Mouse (Mus musculus) neural tube, embryonic 12.5 days (tissue): ENCODE data around the gene Adam12. TPM values are rescaled to one million over a fixed set of nuclear protein-coding genes. Genes with fewer than 3 reads are reported as not detected.
A peak's percentile ranks its signal among the peaks of the same experiment; 100 is the strongest.

Experiments
- ATAC-seq: fragments of 200-750 bp; cut with Nextera tagmentation; 2 replicates; pipeline ENCODE4 v1.8.0; 2017; ENCODE audit warnings: low read depth, mild to moderate bottlenecking, moderate TSS enrichment, moderate library complexity; ENCODE audit not compliant: low FRiP score
- H3K27ac ChIP-seq: fragments of 300-500 bp; sonication (generic); 2 replicates; pipeline ENCODE4 v1.5.1; 2016
- H3K27me3 ChIP-seq: fragments of 300-500 bp; sonication (generic); replicated peaks from 2 replicates; pipeline ENCODE4 v1.6.1; 2016; ENCODE audit warnings: mild to moderate bottlenecking
- H3K36me3 ChIP-seq: fragments of 300-500 bp; sonication (generic); 2 replicates; pipeline ENCODE4 v1.6.1; 2016; ENCODE audit warnings: mild to moderate bottlenecking
- H3K4me1 ChIP-seq: fragments of 300-500 bp; sonication (generic); 2 replicates; pipeline ENCODE4 v1.6.1; 2016
- H3K4me2 ChIP-seq: fragments of 300-500 bp; sonication (generic); replicated peaks from 2 replicates; pipeline ENCODE4 v1.6.1; 2016; ENCODE audit warnings: mild to moderate bottlenecking
- H3K4me3 ChIP-seq: fragments of 300-500 bp; sonication (generic); 2 replicates; pipeline ENCODE4 v1.5.1; 2016
- H3K9ac ChIP-seq: fragments of 300-500 bp; sonication (generic); 2 replicates; pipeline ENCODE4 v1.6.1; 2016; ENCODE audit warnings: mild to moderate bottlenecking
- H3K9me3 ChIP-seq: fragments of 300-500 bp; sonication (generic); 2 replicates; pipeline ENCODE4 v1.6.1; 2016; ENCODE audit warnings: mild to moderate bottlenecking
- WGBS: fragments of 180-500 bp; shearing (Covaris S2); methylation state at CpG from one replicate; pipeline ENCODE4 v1.1.7; 2016; 5-methylcytosine and 5-hydroxymethylcytosine counted together
- polyA plus RNA-seq: library from polyadenylated mRNA; unstranded; fragments of >200 nt; fragmentation: Nextera tagmentation; extraction: Ambion mirVana; gene quantifications from 2 replicates; pipeline ENCODE4 v1.2.1, GENCODE M21; 2016

Gene Adam12
- polyA plus RNA-seq, 1 experiment from 2014 or later, result 3.9 TPM

DNA sequence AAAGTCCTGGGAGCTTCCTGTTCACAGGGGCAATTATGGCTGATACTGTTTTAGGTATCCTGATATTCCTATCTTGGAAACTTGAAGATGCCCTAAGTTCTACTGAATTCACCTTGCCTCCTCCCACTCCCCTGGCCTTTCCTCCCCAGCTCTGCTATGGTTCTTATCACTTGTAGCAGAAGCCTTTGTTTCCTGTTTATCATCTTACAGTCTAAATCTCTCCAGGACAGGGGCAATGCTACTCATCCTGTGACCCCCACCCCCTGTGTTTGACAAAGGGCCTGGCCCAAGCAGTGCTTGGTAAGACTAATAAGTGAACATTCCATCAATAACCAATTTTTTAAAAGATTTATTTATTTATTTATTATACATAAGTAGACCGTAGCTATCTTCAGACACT, 8.6 kb upstream of the Adam12 start:
- no peaks in the 10 kb centered on the region for H3K36me3 ChIP-seq
- H3K27me3 ChIP-seq, result no peaks in the 10 kb centered on the region
- no peaks in the 10 kb centered on the region for H3K9me3 ChIP-seq
- ATAC-seq, result no peak
- H3K4me1 ChIP-seq, result no peaks in the 10 kb centered on the region
- no peak overlapping the region for H3K4me3 ChIP-seq
- H3K27ac ChIP-seq, result no peak overlapping the region
- WGBS, result 89% methylated on average over 1 of the region's 1 CpGs
- no peak overlapping the region for H3K4me2 ChIP-seq
- no peak overlapping the region for H3K9ac ChIP-seq

DNA sequence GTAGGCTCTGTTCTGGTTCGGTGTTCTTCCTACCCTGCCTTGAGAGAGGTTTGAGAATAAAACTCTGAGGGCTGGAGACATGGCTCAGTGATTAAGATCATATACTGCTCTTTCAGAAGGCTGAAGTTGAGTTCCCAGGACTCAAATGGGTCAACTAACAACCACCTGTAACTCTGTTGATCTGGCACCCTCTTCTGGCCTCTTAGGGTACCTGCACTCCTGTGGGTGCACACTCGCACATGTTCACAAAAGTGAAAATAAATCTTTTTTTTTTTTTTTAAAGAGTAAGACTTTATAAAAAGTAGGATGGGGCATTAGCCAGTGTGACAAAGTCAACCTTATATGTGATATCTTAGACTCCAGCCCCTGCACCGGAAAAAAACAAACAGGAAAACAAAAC, 6.9 kb upstream of the Adam12 start:
- no peak for ATAC-seq
- no peak overlapping the region for H3K9ac ChIP-seq
- no peak overlapping the region for H3K4me3 ChIP-seq
- H3K36me3 ChIP-seq, result no peaks in the 10 kb centered on the region
- H3K9me3 ChIP-seq, result no peaks in the 10 kb centered on the region
- H3K4me1 ChIP-seq, result no peaks in the 10 kb centered on the region
- no peak overlapping the region for H3K4me2 ChIP-seq
- H3K27ac ChIP-seq, result no peak overlapping the region
- H3K27me3 ChIP-seq, result no peaks in the 10 kb centered on the region
- WGBS, result 98% methylated on average over 3 of the region's 3 CpGs

DNA sequence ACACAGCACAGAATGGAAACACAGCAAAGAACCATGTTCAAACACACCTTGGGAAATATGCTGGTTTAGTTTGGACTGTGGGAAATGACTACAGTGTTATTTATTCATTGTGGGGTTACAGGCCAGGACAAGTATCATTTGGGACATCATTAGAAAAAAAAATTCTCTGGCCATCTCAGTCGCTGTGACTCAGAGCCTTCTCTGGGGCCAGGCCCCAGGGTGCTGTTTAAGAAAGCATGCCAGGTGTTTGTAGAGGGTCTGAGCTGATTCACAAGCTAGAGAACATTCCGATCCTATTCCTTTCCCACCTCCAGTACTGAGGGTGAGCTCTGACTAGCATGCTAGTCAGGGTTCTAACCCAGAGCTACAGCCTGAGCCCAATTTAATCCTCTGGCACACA, 5.4 kb upstream of the Adam12 start:
- Histone ChIP-seq H3K4me3 (no peak overlapping the region), H3K27ac (no peak overlapping the region), H3K4me2 (no peak overlapping the region), H3K9me3 (no peaks in the 10 kb centered on the region), H3K4me1 (no peaks in the 10 kb centered on the region), H3K36me3 (no peaks in the 10 kb centered on the region), H3K27me3 (no peaks in the 10 kb centered on the region), H3K9ac (no peak overlapping the region)
- ATAC-seq, result no peak
- 71% methylated on average over 2 of the region's 2 CpGs for WGBS

DNA sequence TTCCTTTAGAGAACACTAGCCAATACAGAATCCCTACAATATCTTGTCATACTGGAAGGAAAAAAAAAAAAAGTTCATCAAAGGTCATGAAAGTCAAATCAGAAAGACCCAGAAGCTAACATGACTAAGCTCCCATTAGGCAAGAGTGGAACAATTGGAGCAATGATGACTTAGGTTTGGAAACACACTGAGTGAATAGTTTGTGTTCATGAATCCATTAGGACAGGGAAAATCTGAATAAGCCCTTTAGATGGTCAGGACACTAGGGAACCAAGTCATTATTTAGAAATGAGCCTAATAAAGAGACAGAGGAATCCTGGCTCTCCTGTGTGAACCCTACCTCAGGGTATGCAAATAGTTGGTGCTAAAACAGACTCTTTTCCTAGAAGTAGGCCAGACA, 4.8 kb upstream of the Adam12 start:
- Histone ChIP-seq H3K36me3 (no peaks in the 10 kb centered on the region), H3K27ac (no peak overlapping the region), H3K4me2 (no peak overlapping the region), H3K4me3 (no peak overlapping the region), H3K4me1 (0 out of 2 replicates have a peak, but pooled peaks cover 4% of the 10 kb centered on the region), H3K27me3 (no peaks in the 10 kb centered on the region), H3K9ac (no peak overlapping the region), H3K9me3 (no peaks in the 10 kb centered on the region)
- ATAC-seq, result no peak

DNA sequence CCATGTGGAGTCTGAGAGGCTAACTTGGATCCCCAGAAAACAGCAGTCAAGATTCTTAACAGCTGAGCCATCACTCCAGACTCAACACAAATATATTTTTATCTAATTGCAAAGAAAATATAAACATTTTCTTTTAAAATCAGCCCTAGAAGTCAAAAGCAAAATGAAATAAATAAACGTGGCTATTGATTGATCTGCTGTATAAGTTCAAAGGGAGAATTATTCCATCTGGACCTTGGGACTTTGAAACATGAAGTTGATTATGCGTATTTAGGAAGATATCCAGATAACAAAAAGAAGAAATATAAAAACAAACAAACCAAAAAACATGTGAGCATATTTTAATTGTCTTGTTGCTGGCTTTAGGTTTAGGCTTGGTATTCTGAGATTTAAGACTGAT, 3.6 kb upstream of the Adam12 start:
- H3K4me2 ChIP-seq, result no peak overlapping the region
- WGBS, result 89% methylated on average over 2 of the region's 2 CpGs
- no peak overlapping the region for H3K27ac ChIP-seq
- no peak overlapping the region for H3K9ac ChIP-seq
- H3K4me3 ChIP-seq, result no peak overlapping the region
- H3K9me3 ChIP-seq, result no peaks in the 10 kb centered on the region
- H3K4me1 ChIP-seq, result 0 out of 2 replicates have a peak, but pooled peaks cover 5% of the 10 kb centered on the region
- H3K36me3 ChIP-seq, result no peaks in the 10 kb centered on the region
- no peak for ATAC-seq
- H3K27me3 ChIP-seq, result no peaks in the 10 kb centered on the region

DNA sequence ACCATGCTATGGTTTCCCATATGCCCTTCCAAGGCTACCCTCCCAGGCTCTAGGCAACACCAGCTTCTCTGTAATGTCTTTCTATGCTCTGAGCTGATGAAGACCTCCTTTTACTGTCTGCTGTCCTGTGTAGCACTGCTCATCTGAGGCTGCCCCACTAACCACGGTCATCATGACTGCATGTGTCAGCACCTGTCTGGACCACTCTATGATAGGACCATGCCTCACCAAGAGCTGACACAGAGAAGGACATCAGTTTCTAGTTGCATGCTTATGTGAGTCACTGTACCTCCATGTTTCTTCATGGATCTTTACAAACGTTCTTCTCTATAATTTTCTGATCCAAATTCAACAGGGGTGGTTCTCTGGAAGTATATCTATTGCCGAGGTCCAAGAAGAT, 1.2 kb downstream of the Adam12 start:
- peaks cover 12% of the 10 kb centered on the region; the same call in 1 of the 2 replicates for H3K4me1 ChIP-seq
- no peak for ATAC-seq
- 83% methylated on average over 3 of the region's 3 CpGs for WGBS

DNA sequence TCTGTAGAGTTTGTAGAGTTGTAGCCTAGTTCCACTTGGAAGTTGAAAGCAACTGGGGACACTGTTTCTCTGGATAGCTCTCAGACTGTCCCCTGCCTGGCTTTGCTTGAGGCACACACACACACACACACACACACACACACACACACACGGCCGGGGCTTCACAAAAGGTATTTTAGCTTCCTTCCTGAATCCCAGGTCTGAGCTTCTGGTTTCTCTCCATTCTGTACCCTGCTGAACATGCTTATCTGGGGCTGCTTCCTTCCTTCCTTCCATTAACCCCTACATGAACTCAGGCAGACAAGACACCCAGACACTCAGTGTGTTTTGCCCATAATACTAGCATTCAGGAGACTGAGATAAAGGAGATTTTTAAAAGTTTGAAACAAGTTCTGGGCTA, 2.0 kb downstream of the Adam12 start:
- H3K36me3 ChIP-seq, result no peaks in the 10 kb centered on the region
- no peak overlapping the region for H3K4me3 ChIP-seq
- no peak overlapping the region for H3K27ac ChIP-seq
- no peak for ATAC-seq
- peaks cover 11% of the 10 kb centered on the region for H3K27me3 ChIP-seq
- no peak overlapping the region for H3K9ac ChIP-seq
- WGBS, result 79% methylated on average over 2 of the region's 2 CpGs
- peaks cover 12% of the 10 kb centered on the region; the same call in 1 of the 2 replicates for H3K4me1 ChIP-seq
- H3K4me2 ChIP-seq, result no peak overlapping the region
- no peaks in the 10 kb centered on the region for H3K9me3 ChIP-seq

More for the DNA sequence above, 1.2 kb downstream of the Adam12 start:
- H3K36me3 ChIP-seq, result no peaks in the 10 kb centered on the region
- no peak overlapping the region for H3K4me2 ChIP-seq
- no peak overlapping the region for H3K27ac ChIP-seq
- no peaks in the 10 kb centered on the region for H3K9me3 ChIP-seq
- H3K9ac ChIP-seq, result no peak overlapping the region
- peaks cover 6% of the 10 kb centered on the region for H3K27me3 ChIP-seq
- H3K4me3 ChIP-seq, result no peak overlapping the region

DNA sequence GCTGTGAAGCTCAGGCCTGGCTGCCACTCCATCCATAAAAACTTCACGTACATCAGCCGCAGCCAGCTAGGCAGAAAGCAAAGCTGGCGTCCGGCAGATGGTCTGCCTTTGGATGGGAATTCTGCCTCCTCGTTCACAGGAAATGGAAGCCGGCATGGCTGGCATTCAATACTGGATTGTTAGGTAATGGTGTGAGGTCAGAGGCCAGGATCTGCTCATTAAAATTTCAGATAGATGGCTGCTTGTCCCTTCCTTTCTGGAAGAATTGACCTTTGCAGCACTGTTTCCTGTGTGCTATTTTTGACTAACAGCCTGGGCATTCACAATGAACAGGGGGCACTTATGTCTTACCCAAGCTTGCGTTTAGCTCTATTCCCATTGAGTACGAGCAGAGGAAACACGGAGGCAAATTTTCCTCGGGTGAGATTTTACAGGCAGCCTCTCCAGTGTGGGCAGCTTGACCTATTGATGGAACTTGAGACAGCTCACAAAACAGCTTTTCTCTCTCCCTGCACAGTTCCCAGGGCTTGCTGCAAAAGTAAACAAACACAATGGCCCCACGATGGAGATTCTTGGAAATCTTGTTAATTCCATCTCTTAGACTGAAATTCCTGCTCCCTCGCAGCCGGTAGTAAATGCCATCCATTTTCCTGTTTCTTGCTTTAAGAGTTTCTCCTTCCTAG, 4.0 kb downstream of the Adam12 start:
- Histone ChIP-seq H3K27me3 (peaks cover 11% of the 10 kb centered on the region), H3K36me3 (no peaks in the 10 kb centered on the region), H3K4me1 (peaks cover 21% of the 10 kb centered on the region), H3K9me3 (no peaks in the 10 kb centered on the region), H3K27ac (no peak overlapping the region), H3K4me2 (no peak overlapping the region), H3K9ac (no peak overlapping the region), H3K4me3 (no peak overlapping the region)
- 21% methylated on average over 13 of the region's 13 CpGs for WGBS
- no peak for ATAC-seq

DNA sequence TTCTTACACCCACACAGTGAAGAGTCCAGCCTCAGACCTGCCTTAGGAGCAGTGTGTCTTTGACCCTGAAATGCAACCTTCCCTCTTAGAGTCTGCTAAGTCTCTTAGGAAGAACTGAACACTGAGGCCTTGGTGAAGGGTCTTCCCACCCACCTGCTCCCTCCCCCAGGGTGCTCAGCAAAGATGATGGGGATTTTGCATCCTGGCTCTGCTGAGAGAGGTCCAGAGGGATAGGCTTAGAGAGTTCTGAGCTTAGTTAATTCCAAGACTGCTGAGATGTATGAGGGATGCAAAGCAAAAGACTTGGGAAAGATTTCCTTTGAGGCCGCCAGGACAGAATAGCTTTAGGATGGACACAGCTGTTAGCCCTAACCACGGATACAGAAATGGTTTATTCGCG, 4.8 kb downstream of the Adam12 start:
- Histone ChIP-seq H3K4me3 (no peak overlapping the region), H3K9ac (no peak overlapping the region), H3K9me3 (no peaks in the 10 kb centered on the region), H3K27ac (no peak overlapping the region), H3K36me3 (no peaks in the 10 kb centered on the region), H3K27me3 (peaks cover 11% of the 10 kb centered on the region), H3K4me2 (no peak overlapping the region), H3K4me1 (peaks cover 21% of the 10 kb centered on the region)
- 76% methylated on average over 4 of the region's 4 CpGs for WGBS
- ATAC-seq, result no peak

DNA sequence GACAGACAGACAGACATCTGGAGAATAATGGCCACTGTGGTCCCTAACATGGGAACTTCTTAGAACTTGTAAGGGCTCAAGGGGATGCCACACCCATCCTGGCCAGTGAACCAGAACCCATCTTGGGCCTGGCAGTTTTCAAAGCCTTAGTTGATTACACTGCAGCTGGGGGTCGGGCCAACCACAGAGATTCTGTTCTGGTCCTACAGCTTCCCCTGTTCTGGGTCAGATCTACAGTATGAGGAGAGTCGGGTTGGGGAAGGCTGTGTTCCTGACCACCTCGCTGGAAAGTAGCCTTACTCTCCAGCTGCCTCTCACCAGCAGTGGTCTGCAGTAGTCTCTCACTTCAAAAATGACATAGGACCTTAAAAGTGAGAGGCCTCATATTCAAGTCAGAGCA, 5.7 kb downstream of the Adam12 start:
- Histone ChIP-seq H3K9ac (no peak overlapping the region), H3K4me1 (peaks cover 16% of the 10 kb centered on the region), H3K27me3 (peaks cover 11% of the 10 kb centered on the region), H3K36me3 (no peaks in the 10 kb centered on the region), H3K27ac (no peak overlapping the region), H3K9me3 (no peaks in the 10 kb centered on the region), H3K4me2 (no peak overlapping the region), H3K4me3 (no peak overlapping the region)
- no peak for ATAC-seq
- 77% methylated on average over 3 of the region's 3 CpGs for WGBS

DNA sequence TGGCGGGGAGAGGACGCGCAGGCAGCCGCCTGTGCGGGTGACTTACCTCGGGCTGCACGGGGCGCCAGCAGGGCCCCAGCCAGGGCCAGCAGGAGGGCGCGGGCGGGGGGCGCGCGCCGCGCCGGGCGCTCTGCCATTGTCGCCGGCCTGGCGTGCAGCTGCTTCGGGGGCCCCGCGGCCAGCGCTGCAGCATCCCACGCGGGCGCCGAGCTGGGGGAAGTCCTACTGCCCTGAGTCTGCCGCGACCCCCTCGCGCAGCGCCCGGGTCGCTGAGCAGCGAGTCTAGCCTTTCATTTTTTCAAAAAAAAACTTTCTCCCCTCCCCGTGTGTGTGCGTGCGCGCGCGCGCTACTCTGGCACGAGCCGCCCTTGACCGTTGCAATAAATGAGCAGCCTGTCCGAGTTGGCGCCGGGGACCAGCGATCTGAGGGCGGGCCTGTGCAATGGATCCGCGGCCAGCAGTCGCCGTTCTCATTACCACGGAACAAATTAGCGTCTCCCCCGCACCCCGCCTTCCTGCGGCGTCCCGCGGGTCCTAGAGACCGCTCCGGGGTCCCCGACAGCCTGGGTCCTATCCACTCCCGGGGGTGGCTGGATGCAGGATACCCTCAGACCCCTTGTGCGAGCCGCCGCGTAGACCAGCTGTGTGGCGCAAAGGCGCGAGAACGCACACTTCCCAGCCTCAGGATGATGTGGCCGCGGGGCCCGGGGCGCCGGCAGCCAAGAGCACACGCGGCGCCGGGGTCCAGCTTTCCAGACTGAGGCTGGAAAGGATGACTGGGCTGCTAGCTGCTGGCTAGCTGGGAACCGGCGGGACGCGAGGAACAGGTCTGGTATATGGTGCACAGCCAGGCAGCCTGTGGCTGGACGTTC, 7.0 kb downstream of the Adam12 start:
- H3K36me3 ChIP-seq, result no peaks in the 10 kb centered on the region
- ATAC-seq, result peak; percentile 69
- H3K27me3 ChIP-seq, result peaks cover 11% of the 10 kb centered on the region
- H3K4me2 ChIP-seq, result peak overlapping the region; percentile 99
- peak overlapping the region; percentile 61 for H3K9ac ChIP-seq
- H3K4me1 ChIP-seq, result peaks cover 16% of the 10 kb centered on the region
- H3K9me3 ChIP-seq, result no peaks in the 10 kb centered on the region
- H3K4me3 ChIP-seq, result peak overlapping the region; percentile 63
- under 1% methylated on average over 89 of the region's 90 CpGs for WGBS
- H3K27ac ChIP-seq, result no peak overlapping the region

DNA sequence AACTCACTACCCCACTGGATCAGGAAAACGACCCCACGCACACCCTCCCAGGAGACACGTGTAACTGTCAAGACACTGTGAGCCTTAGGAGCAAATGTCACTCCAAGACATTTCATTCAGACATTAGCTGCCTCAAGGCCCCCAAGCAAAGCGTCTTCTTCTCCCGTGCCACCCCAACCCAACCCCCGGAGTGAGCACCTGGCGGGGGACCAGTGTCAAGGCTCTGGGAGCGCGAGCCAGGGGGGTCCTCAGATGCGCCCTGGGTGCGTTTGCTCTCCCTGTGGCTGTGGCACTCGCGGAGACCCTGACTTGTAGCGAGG, 7.6 kb downstream of the Adam12 start:
- ATAC-seq, result no peak
- H3K4me1 ChIP-seq, result peaks cover 16% of the 10 kb centered on the region
- H3K36me3 ChIP-seq, result no peaks in the 10 kb centered on the region
- 1% methylated on average over 14 of the region's 14 CpGs for WGBS
- peak overlapping the region; percentile 61 for H3K9ac ChIP-seq
- peak overlapping the region; percentile 99 for H3K4me2 ChIP-seq
- H3K4me3 ChIP-seq, result peak overlapping the region; percentile 63
- H3K27ac ChIP-seq, result no peak overlapping the region
- peaks cover 11% of the 10 kb centered on the region for H3K27me3 ChIP-seq
- no peaks in the 10 kb centered on the region for H3K9me3 ChIP-seq
